Mouse (Mus musculus): ENCODE results near the gene Fhl2. TPM values are rescaled to one million over a fixed set of nuclear protein-coding genes. Genes with fewer than 3 reads are reported as not detected.

Gene Fhl2
- total RNA-seq, 1 experiment from 2014 or later = 0.32 TPM

DNA sequence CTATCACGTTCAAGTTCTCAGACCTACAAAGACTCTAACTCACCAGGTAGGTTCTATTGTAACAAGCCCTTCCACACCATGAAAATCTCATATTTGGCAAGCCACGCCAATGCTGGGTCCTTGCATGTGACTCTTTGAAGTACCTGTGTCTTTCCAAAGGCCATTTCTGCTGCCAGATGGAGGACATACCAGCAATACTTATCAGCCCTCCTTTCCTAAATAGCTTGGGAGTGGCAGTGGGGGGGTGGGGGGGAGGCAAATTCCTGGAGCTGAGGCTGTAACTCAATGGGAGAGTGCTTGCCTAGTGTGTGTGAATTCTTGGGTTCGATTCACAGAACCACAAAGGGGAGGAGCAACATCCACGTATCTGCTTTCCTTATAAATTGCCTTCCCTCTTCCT lies 72.1 kb downstream of the Fhl2 start:
- no peak for ATAC-seq (replicated peaks; ENCODE audit: low read depth, poor library complexity, severe bottlenecking)

DNA sequence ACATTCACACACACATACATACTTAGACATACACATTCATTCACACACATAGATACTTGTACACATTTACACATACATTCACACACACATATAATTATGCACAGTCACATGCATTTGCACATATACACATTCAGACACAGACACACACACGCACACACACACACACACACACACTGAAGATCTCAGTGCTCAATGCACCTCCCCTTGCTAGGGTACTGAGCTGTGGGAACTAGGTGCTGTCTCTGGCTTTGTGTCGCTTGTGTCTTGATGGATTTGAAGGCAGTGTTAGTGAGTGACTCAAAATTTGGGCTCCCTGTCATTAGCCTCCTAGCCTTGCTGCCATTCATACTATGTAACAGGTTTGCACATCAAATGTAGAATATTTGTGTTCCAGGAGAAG lies 74.2 kb downstream of the Fhl2 start:
- ATAC-seq (replicated peaks; ENCODE audit: low read depth, poor library complexity, severe bottlenecking) = no peak

DNA sequence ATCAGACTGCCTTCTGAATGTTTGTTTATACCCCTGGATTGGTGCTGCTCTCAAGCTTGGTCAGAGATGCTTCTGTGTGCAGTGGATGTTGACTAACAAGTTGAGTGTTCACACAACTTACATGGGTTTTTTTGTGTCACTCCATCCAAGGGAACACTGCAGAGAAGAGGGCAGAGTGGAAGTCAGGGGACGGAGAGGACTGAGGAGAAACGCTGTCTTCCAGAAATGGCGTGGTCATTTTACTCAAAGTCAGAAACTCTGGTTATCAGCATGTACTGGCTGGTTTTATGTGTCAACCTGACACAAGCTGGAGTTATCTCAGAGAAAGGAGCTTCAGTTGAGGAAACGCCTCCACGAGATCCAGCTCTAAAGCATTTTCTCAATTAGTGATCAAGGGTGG lies 75.8 kb downstream of the Fhl2 start:
- no peak for ATAC-seq (replicated peaks; ENCODE audit: low read depth, poor library complexity, severe bottlenecking)

DNA sequence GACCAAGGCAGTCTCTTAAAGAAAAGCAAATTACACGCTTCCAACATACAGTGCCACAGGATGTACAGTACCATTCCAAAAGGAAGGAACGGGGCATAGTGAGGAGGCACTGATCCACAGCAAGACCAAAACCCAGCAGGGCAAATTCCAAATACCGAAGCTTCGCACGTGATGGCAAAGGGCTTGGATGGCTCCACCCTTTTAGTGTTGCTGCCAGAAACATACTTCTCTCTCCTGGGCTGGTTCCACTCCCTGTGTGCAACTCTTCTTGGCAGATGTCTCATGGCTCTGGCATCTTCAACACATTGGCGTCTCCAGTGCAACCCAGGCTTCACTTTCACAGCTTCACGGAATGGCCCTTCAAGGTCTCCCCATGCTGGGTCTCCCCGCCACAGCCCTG lies 79.3 kb downstream of the Fhl2 start:
- ATAC-seq (replicated peaks; ENCODE audit: low read depth, poor library complexity, severe bottlenecking) = no peak

DNA sequence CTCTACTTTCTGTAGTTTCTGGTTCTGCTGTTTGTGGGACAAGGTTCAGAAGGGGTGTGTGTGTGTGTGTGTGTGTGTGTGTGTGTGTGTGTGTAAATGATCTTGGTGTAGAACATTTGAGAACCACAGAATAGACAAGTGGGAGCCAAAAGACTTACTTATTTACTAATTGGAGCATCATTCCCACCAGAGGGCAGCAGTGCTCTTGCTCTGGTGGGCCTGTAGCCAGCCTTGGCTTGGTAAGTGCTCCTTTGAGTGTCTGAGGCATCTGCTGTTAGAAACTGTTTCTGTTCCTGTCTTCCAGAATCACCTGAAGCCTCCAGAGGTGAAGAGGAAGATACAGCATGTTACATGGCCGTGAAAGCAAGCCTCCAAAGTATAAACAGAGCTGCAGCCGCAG lies 83.9 kb downstream of the Fhl2 start:
- peak; percentile 60 for ATAC-seq (replicated peaks; ENCODE audit: low read depth, poor library complexity, severe bottlenecking)

DNA sequence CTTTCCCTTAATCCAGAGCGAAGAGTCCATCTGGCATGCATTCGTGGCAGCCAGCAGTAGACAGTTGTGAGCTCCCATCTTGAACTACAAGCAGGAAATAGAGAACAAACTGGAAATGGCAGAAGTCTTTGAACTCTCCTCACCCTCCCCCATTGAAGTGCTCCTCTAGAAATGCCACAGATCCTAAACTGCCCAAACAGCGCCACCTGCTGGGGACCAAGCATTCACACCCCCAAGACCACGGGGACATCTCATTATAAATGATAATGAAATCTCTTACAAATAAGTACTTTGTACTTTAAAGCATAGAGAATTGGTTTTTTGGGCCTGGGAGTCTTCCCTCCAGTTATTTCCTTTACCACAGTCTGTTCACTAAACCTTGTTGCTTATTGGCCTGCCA lies 86.2 kb downstream of the Fhl2 start:
- ATAC-seq (replicated peaks; ENCODE audit: low read depth, poor library complexity, severe bottlenecking) = peak; percentile 94

DNA sequence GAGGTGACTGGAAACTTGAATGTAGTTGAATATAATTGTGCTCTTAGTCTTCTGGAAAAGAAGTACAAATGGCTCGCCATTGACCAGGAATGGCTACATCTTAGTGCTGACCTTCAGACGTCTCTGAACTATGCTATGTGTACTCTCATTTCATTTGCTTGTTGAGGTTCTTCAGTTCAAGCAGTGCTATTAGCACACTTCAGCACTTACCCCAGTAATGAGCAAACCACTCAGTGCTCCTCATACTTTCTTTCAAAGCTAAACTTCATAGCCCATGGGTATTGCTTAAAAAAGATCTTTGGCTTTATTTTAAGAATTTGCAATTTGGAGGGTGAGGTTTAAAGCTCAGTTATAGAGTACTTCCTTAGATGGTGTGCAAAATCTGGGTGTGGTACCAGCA lies 88.1 kb downstream of the Fhl2 start:
- no peak for ATAC-seq (replicated peaks; ENCODE audit: low read depth, poor library complexity, severe bottlenecking)

DNA sequence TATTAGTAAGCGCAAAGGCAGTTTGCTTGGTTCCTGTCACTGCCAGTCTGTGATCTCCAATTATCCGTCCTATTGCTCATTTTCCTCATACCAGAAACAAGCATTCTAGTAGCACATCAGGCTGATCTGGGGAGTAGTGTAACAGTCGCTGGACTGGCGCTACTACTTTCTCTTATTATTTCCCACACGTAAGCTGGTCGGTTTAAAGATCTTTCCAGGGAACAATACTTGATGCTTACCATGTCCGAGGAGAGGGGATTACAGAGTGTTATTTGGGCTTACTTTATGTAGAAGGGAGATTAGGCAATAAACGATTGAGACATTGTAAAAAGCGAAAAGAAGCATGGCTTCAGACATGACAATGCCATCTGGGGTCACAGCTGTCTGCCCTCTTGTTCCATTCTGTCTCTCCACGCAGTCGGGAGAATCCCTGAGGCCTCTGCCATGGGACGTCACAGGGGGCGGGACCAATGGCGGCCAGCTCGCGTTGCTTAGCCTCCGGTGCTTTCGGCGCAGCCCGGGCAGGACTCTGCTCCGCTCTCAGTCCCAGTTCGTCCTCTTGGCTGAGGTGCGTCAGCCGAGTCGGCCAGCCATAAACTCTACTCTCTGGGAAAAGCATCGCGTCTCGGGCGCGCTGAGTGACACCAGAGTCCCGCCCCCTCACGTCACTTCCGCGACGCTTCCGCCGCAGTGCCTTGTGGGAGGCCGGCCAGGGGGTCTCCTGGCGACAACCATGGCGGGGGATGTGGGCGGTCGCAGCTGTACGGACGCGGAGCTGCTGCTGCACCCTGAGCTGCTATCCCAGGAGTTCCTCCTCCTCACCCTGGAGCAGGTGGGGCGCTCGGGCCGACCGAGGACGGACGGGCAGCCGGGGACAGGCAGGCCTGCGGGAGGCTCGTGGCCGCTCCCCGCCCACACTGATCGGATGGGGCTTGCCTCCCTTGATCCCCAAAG lies 98.5 kb downstream of the Fhl2 start, which contains the start of the genes Tgfbrap1 and AI597479:
TSS of gene Tgfbrap1 (minus strand) at position 607 of the 954 bp plus-strand sequence.
TSS of gene AI597479 (plus strand) at position 680 of the 954 bp plus-strand sequence.
- peak; percentile 96 for ATAC-seq (replicated peaks; ENCODE audit: low read depth, poor library complexity, severe bottlenecking)

DNA sequence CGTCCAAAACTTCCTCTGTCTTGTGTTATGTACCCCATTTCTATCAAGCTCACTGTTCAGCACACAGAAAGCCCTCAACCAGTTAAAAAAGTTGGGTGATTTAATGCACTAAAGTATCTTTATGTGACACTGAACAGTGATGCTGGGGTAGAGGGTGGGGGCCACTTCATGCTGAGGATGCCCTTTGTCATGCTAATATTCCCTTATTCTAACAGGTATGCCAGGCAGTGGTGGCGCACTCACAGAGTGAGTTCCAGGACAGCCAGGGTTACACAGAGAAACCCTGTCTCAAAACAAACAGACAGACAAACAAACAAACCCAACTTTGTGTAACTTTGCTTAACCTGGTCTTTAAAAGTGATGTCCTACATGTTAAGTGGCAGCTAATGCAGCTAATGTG lies 102.6 kb downstream of the Fhl2 start:
- no peak for ATAC-seq (replicated peaks; ENCODE audit: low read depth, poor library complexity, severe bottlenecking)

DNA sequence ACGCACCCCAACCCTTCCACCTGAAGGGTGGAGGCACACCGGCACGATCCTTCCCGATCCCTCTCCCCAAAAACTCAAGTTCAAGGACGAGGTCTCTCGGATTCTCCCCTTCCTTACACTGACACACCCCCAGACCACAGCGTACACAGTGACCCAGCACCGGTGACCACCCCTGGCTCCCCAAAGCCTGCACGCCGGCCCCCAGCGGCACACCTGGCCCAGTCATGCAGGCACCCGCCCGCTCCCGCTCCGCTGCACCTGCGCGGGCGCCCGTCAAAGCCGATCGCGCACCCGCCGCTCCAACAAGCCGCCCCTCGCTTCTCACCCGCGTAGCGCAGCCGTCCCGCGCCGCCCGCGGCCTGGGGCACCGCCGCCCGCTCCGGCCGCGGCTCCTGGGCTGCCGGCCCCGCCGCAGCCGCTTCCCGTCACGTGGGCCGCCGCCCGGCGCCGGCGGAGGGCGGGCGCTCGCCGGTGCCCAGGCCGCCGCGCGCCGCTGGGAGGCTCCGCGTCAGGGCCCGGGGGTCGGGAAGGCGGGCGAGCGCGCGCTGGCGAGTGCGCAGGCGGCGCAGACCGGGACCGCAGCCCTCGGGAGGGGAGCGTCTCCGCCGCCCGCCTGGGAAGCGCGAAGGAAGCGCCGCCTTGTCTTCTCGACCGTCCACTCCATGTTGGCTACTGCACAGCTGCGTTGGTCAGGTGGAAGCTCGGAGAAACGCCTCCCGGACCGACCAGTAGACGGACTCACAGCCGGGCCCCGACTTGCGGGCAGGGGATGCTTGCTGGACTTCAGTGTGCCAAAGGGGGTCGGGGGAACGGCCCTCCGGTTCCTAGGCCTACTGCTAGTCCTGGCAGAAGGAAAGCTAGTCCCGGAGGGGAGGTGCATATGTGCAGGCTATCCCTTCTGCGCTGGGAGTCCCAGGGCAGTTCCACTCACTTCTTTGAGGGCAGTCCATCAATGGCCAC lies 104.4 kb downstream of the Fhl2 start:
- ATAC-seq (replicated peaks; ENCODE audit: low read depth, poor library complexity, severe bottlenecking) = peak; percentile 69

DNA sequence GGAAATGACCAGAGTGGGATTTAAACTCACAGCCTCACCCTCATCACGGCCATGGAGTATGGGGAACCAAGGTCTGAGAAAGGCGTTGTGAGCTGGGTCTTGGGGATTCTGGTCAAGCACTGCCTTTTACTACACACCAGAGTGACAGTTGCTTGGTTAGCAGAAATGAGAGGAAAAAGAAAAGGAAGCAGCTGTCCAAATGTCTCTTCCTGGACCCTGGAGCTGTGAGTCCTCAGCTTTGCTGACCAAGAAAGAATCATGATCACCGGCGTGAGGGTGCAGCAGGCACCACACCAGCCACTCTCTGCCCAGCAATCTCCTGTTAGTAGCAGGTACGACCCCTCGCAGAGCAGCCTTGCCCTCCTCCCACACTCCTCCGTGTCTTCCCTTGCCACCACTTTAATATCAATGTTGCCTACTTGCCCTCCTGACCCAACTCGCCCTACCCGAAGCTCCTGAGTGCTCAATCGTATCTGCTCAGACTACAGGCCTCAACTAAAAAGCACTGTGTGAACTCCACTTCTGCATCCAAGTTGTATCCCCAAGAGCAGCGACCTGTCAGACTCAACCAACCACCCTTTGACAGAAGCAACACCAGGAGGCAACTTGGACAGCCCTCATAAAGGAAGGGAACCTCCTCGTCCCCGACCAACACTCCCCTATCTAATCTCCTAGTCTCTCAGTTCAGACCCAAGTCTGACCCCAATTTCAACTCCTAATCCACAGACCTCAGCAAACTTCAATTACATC lies 105.3 kb downstream of the Fhl2 start:
- ATAC-seq (replicated peaks; ENCODE audit: low read depth, poor library complexity, severe bottlenecking) = peak; percentile 58

DNA sequence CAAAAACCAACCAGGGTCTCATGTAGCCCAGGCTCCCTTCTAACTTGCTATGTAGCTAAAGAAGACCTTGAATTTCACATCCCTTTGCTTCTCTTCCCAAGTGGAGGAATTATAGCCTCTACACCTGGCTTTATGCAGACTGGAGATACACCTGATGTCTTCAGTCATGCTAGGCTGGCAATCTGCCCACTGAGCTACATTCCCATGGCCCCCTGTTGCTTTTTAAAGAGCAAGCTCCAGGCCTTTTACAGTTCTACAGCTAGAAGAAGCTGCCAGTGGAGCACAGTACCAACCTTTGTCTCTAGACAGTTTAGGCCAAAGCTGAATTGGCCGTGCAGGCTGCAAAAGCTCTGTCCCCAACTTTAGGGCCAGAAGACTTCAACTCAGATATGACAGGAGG lies 106.4 kb downstream of the Fhl2 start:
- no peak for ATAC-seq (replicated peaks; ENCODE audit: low read depth, poor library complexity, severe bottlenecking)

DNA sequence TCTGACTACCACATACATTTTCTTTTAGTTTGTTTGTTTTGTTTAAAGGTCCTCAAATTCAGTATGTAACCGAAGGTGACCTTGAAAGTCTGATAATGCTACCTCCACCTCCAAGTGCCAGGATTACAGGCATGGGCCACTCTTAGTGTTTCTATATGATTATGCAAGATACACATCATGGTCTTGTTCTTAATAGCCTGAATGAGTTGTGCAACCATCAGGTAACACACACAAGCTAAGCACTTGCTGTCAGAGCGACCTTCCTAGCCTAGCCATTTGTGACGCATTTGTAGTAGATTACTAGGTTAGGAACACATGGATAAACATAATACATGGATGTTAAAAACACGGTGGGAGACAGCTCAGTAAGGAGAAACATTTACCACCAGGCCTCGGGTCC lies 113.8 kb downstream of the Fhl2 start:
- ATAC-seq (replicated peaks; ENCODE audit: low read depth, poor library complexity, severe bottlenecking) = no peak

DNA sequence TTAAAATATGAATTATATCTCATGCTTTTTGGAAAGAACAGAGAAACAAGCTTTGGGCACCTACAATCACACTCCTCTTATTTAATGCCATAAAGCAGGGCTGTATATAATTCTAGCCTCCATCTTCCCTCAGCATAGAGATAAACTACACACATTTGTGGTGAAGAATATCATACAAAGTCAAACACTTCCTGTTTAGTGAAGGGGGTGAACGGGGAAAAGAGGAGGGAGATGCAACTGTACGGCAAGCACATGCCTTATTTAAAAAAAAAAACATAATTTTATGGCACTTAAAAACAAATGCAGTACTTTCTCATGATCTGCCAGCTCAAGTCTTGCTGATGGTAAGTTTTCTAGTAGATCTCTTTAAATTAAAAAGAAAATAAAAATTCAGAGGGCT lies 118.7 kb downstream of the Fhl2 start:
- peak; percentile 63 for ATAC-seq (replicated peaks; ENCODE audit: low read depth, poor library complexity, severe bottlenecking)

DNA sequence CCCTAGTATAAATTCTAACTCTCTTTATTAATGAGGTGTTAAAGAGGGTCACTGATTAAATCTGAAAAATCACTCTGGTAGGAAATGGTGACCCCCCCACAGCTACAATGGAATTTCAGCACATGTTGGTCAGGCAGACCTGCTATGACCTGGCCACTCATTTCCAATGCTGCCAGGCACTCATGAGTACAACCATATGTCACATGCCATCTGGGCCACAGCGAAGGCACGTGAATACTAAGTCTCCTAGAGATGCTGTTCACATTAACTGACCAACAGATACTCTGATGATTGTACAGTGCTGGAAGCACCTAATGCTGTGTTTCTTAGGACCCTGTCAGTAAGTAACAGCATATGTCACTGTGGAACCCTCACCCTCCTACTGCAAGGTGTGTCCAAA lies 122.0 kb downstream of the Fhl2 start:
- no peak for ATAC-seq (replicated peaks; ENCODE audit: low read depth, poor library complexity, severe bottlenecking)

Other genes with a start within 250 kb of the Fhl2 start
- 2.1 and 2.7 TPM in 2 replicates for gene Gpr45, start 244.1 kb downstream of the Fhl2 start, total RNA-seq (2017)
- 10.1 and 12.8 TPM in 2 replicates for gene Tgfbrap1, start 98.3 kb downstream of the Fhl2 start, total RNA-seq (2017)
- gene AI597479, start 98.3 kb downstream of the Fhl2 start, total RNA-seq (2017) = 21.3 and 26.4 TPM in 2 replicates
- gene Nck2, start 247.6 kb upstream of the Fhl2 start, total RNA-seq (2017) = 16.6 and 25.2 TPM in 2 replicates